11 mouse cellular contexts compared by ENCODE assay signal in the genomic region with DNA sequence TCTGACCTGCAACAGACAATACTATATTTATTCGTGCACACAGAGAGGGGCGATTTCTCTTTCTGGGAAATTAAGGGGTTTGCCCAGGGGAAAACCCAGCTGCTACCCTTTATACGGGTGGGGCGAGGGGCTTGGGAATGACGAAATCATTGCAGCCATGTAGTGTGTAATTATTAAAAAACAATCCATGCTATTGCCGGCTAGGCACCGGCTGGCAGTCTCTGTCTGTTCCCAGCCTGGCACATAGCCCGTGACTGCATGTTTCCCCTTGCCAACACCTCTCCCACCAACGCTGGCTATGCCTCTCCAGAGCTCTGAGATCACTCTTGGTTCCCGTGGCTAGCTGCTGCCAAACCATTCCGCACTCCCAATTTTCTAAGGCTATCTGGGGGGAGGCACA. TPM values are rescaled to one million over a fixed set of nuclear protein-coding genes. Genes with fewer than 3 reads are reported as not detected.
A peak's percentile ranks its signal among the peaks of the same experiment; 100 is the strongest.
DNase-seq lines count a peak whose midpoint lies in the region; ATAC-seq and TF ChIP-seq lines count a peak whose summit lies in the region.
"Had no signal": no experiment of that assay in that cellular context is flagged by ENCODE, and none has a peak within 500 bp of the region (broad histone marks: within the 10 kb centered on the region; RNA-seq: fewer than 3 reads in every experiment).

No protein-coding gene starts in this region.

- TF ChIP-seq CTCF in gastrocnemius, adult 2 months (IDR thresholded peaks at IDR 0.05), result no peak

- 64% methylated on average over 11 of the region's 11 CpGs for WGBS in neural tube, embryonic 14.5 days

- peak; percentile 63; the same call in 1 of the 2 replicates for ATAC-seq in neural tube, embryonic 14.5 days (ENCODE audit: low read depth)
- ATAC-seq: liver, embryonic 12.5 days had no signal

- intact Hi-C loops in gastrocnemius, adult 2 months (cut with DNase I), result no loop called here
- intact Hi-C loops in gastrocnemius, postnatal 36 days (cut with DNase I), result no loop called here

- H3K4me3 ChIP-seq in gastrocnemius, adult 2 months, result no peak overlapping the region
- no peak overlapping the region for H3K4me3 ChIP-seq in neural tube, embryonic 14.5 days (ENCODE audit: low read depth, low read length)
- H3K4me3 ChIP-seq: liver, embryonic 12.5 days had no signal

- H3K4me2 ChIP-seq in neural tube, embryonic 14.5 days (ENCODE audit: low read depth, low read length), result no peak overlapping the region
- H3K4me2 ChIP-seq: liver, embryonic 12.5 days had no signal

- H3K9me3 ChIP-seq in neural tube, embryonic 14.5 days (ENCODE audit: control insufficient read depth, low read length), result no peaks in the 10 kb centered on the region
- H3K9me3 ChIP-seq: G1E; liver, embryonic 12.5 days had no signal

- H3K9ac ChIP-seq in neural tube, embryonic 14.5 days (replicated peaks; ENCODE audit: low read depth, low read length), result no peak overlapping the region
- H3K9ac ChIP-seq: liver, embryonic 12.5 days had no signal

- no peaks in the 10 kb centered on the region for H3K36me3 ChIP-seq in neural tube, embryonic 14.5 days (ENCODE audit: control insufficient read depth, insufficient read depth, low read length)
- H3K36me3 ChIP-seq: G1E; liver, embryonic 12.5 days had no signal

- DNase-seq in gastrocnemius, adult 2 months, result peak; percentile 30
- DNase-seq in gastrocnemius, postnatal 36 days, result no peak
- no peak for DNase-seq in neural tube, embryonic 10.5 days (ENCODE audit: extremely low spot score, low spot score)
- DNase-seq in layer of hippocampus, adult 11-12 months (ENCODE audit: low spot score), result peak; percentile 67
- no peak for DNase-seq in kidney, postnatal 36 days
- no peak for DNase-seq in kidney, adult 11 months
- DNase-seq: adrenal gland, adult 8-10 months had no signal

- no peak overlapping the region for H3K27ac ChIP-seq in gastrocnemius, adult 2 months
- H3K27ac ChIP-seq in neural tube, embryonic 14.5 days (ENCODE audit: low read depth, low read length), result no peak overlapping the region
- H3K27ac ChIP-seq: liver, embryonic 12.5 days had no signal

- no peaks in the 10 kb centered on the region for H3K4me1 ChIP-seq in neural tube, embryonic 14.5 days (ENCODE audit: control insufficient read depth, insufficient read depth, low read length)
- H3K4me1 ChIP-seq: liver, embryonic 12.5 days had no signal

- H3K27me3 ChIP-seq in neural tube, embryonic 14.5 days (ENCODE audit: control insufficient read depth, insufficient read depth, low read length), result no peaks in the 10 kb centered on the region
- H3K27me3 ChIP-seq: liver, embryonic 12.5 days had no signal

RNA-seq across cellular contexts. Expression of gene Plagl1, which starts 15.6 kb away (rescaled TPM):
- 1 to 10 TPM; 1.0 to 1.5 TPM for total RNA-seq in gastrocnemius, adult 2 months (2021)
- 1 to 10 TPM; 3.3 to 4.3 TPM for total RNA-seq in gastrocnemius, postnatal 36 days (2021)
- 29.0 and 38.5 TPM in 2 replicates for polyA plus RNA-seq in neural tube, embryonic 14.5 days (2014; fragmentation: Nextera tagmentation; extraction: Ambion mirVana)
- total RNA-seq: neutrophil, adult 5-6 weeks had no signal

RNA-seq across cellular contexts. Expression of gene Sf3b5, which starts 39.5 kb away (rescaled TPM):
- 1 to 10 TPM; 5.0 to 5.3 TPM for total RNA-seq in gastrocnemius, adult 2 months (2021)
- 1 to 10 TPM; 4.2 to 4.4 TPM for total RNA-seq in gastrocnemius, postnatal 36 days (2021)
- 25.5 and 28.0 TPM in 2 replicates for polyA plus RNA-seq in neural tube, embryonic 14.5 days (2014; fragmentation: Nextera tagmentation; extraction: Ambion mirVana)

Comparison
In these comparisons a context has a peak if more than half of its experiments do, and no peak if none do; other contexts are left out.
1. DNase-seq: peak in gastrocnemius, adult 2 months (single experiment) and layer of hippocampus, adult 11-12 months (single experiment); none in gastrocnemius, postnatal 36 days (0 of 2), neural tube, embryonic 10.5 days (single experiment), kidney, postnatal 36 days (0 of 2) and kidney, adult 11 months (single experiment).